Mouse (Mus musculus): Measurements from ENCODE around the gene Rsph14. TPM values are rescaled to one million over a fixed set of nuclear protein-coding genes. Genes with fewer than 3 reads are reported as not detected.

Gene Rsph14
- polyA plus RNA-seq, 1 experiment from 2014 or later: not detected

GRCm38 (mm10) chr10:74920853-74921567, 111.4 kb downstream of the Rsph14 start:
- Histone ChIP-seq H3K36me3 (no peaks in the 10 kb centered on the region), H3K4me3 (no peak overlapping the region), H3K27me3 (ENCODE audit: low read depth, poor library complexity, severe bottlenecking) (no peaks in the 10 kb centered on the region), H3K4me1 (peaks cover 6% of the 10 kb centered on the region), H3K9me3 (replicated peaks) (no peaks in the 10 kb centered on the region), H3K27ac (replicated peaks) (no peak overlapping the region)
- WGBS: 52% methylated on average over 17 of the region's 17 CpGs
- no peak for DNase-seq (ENCODE audit: low spot score)

GRCm38 (mm10) chr10:74919277-74919676, 113.1 kb downstream of the Rsph14 start:
- WGBS: 52% methylated on average over 5 of the region's 5 CpGs
- Histone ChIP-seq H3K4me1 (no peaks in the 10 kb centered on the region), H3K27ac (replicated peaks) (no peak overlapping the region), H3K9me3 (replicated peaks) (no peaks in the 10 kb centered on the region), H3K36me3 (no peaks in the 10 kb centered on the region), H3K27me3 (ENCODE audit: low read depth, poor library complexity, severe bottlenecking) (no peaks in the 10 kb centered on the region), H3K4me3 (no peak overlapping the region)
- no peak for DNase-seq (ENCODE audit: low spot score)

- Histone ChIP-seq H3K36me3 (no peaks in the 10 kb centered on the region), H3K27ac (replicated peaks) (no peak overlapping the region), H3K4me3 (no peak overlapping the region), H3K27me3 (ENCODE audit: low read depth, poor library complexity, severe bottlenecking) (no peaks in the 10 kb centered on the region), H3K4me1 (no peaks in the 10 kb centered on the region), H3K9me3 (replicated peaks) (no peaks in the 10 kb centered on the region)
- no peak for DNase-seq (ENCODE audit: low spot score)
- WGBS: 88% methylated on average over 2 of the region's 2 CpGs
Observed at GRCm38 (mm10) chr10:74908431-74908830, 124.0 kb downstream of the Rsph14 start.

Other genes starting within 250 kb of the Rsph14 start
- gene Gnaz, start 65.4 kb downstream of the Rsph14 start, polyA plus RNA-seq (2016; fragmentation: Nextera tagmentation; extraction: Ambion mirVana): 7.6 and 10.9 TPM in 2 replicates
- gene Rab36, start 4.5 kb upstream of the Rsph14 start, polyA plus RNA-seq (2016; fragmentation: Nextera tagmentation; extraction: Ambion mirVana): 9.9 and 10.4 TPM in 2 replicates
- 5.1 and 6.9 TPM in 2 replicates for gene Bcr, start 28.0 kb upstream of the Rsph14 start, polyA plus RNA-seq (2016; fragmentation: Nextera tagmentation; extraction: Ambion mirVana)
- 34.9 and 42.7 TPM in 2 replicates for gene Specc1l, start 179.5 kb upstream of the Rsph14 start, polyA plus RNA-seq (2016; fragmentation: Nextera tagmentation; extraction: Ambion mirVana)